Mouse (Mus musculus) heart, postnatal 0 days (tissue): ENCODE results near the gene Mgat4a. TPM values are rescaled to one million over a fixed set of nuclear protein-coding genes. Genes with fewer than 3 reads are reported as not detected.

Experiments
- ATAC-seq: fragments of 200-750 bp; cut with Nextera tagmentation; 2 replicates; pipeline ENCODE4 v1.8.0; 2017; ENCODE audit warnings: low read depth, moderate number of reproducible peaks, moderate library complexity; ENCODE audit not compliant: insufficient read depth
- DNase-seq: peaks from one replicate; pipeline ENCODE4 v3.0.0-alpha.2; 2016; ENCODE audit warnings: low spot score
- H3K27ac ChIP-seq: fragments of 300-500 bp; sonication (generic); 2 replicates; pipeline ENCODE4 v1.5.1; 2014; ENCODE audit warnings: low read depth, mild to moderate bottlenecking
- H3K27me3 ChIP-seq: fragments of 300-500 bp; sonication (generic); 2 replicates; pipeline ENCODE4 v1.6.1; 2014; ENCODE audit warnings: low read length, mixed read lengths; ENCODE audit not compliant: control insufficient read depth, insufficient read depth
- H3K36me3 ChIP-seq: fragments of 300-500 bp; sonication (generic); replicated peaks from 2 replicates; pipeline ENCODE4 v1.6.1; 2014; ENCODE audit warnings: low read length, mixed read lengths; ENCODE audit not compliant: control insufficient read depth, insufficient read depth
- H3K4me1 ChIP-seq: fragments of 300-500 bp; sonication (generic); 2 replicates; pipeline ENCODE4 v1.6.1; 2014; ENCODE audit warnings: antibody characterized with exemption; ENCODE audit not compliant: control insufficient read depth, insufficient read depth
- H3K4me2 ChIP-seq: fragments of 300-500 bp; sonication (generic); 2 replicates; pipeline ENCODE4 v1.6.1; 2014; ENCODE audit warnings: low read depth, mild to moderate bottlenecking, low read length, moderate library complexity
- H3K4me3 ChIP-seq: fragments of 300-500 bp; sonication (generic); 2 replicates; pipeline ENCODE4 v1.5.1; 2014; ENCODE audit warnings: low read depth, low read length
- H3K9ac ChIP-seq: fragments of 300-500 bp; sonication (generic); replicated peaks from 2 replicates; pipeline ENCODE4 v1.6.1; 2014; ENCODE audit warnings: low read depth, low read length, mixed read lengths
- H3K9me3 ChIP-seq: fragments of 300-500 bp; sonication (generic); replicated peaks from 2 replicates; pipeline ENCODE4 v1.6.1; 2016; ENCODE audit warnings: low read length; ENCODE audit not compliant: control insufficient read depth
- CTCF ChIP-seq: IDR thresholded peaks from 2 replicates; pipeline ENCODE4 v1.5.1; 2016; ENCODE audit warnings: antibody characterized with exemption, control low read depth, low read depth
- EP300 ChIP-seq: IDR thresholded peaks from 2 replicates; pipeline ENCODE4 v1.6.1; 2016; ENCODE audit warnings: antibody characterized with exemption, low read depth
- WGBS: fragments of 180-500 bp; shearing (Covaris S2); extraction: QIAGEN DNeasy Blood & Tissue Kit; methylation state at CpG from one replicate; pipeline ENCODE4 v1.1.7; 2014; 5-methylcytosine and 5-hydroxymethylcytosine counted together
- polyA plus RNA-seq: library from polyadenylated mRNA; unstranded; fragments of >200 nt; fragmentation: Nextera tagmentation; extraction: Ambion mirVana; gene quantifications from 2 replicates; pipeline ENCODE4 v1.2.1, GENCODE M21; 2015
- total RNA-seq: library from RNA; depleted of rRNA; stranded (reverse); fragments of >200 nt; gene quantifications from 2 replicates; pipeline ENCODE4 v1.2.3, GENCODE M21; 2014; ENCODE audit warnings: low replicate concordance

Gene Mgat4a
- total and polyA plus RNA-seq, 2 experiments from 2014 or later, result 4.4 to 7.3 TPM

DNA sequence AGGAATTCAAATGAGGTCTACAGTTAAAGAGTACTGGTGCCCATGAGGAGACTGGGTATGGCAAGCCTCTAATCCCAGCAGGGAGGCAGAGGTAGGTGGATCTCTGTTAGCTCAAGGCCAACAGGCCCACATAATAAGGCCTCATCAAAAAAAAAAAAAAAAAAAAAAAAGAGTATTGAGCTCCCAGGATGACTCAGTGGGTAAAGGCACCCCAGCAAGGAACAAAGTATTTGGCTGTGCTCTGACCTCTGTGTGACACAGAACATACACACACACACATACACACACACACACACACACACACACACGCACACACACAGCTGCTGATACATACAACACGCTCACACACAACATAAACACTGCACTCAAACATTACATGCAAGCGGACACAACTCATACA, 65.5 kb downstream of the Mgat4a start:
- Histone ChIP-seq H3K4me2 (no peak overlapping the region), H3K4me3 (no peak overlapping the region), H3K27ac (no peak overlapping the region), H3K27me3 (no peaks in the 10 kb centered on the region), H3K9ac (no peak overlapping the region), H3K4me1 (peaks cover 8% of the 10 kb centered on the region; the same call in 1 of the 2 replicates), H3K9me3 (no peaks in the 10 kb centered on the region), H3K36me3 (no peaks in the 10 kb centered on the region)
- TF ChIP-seq EP300 (no peak), CTCF (no peak)
- 96% methylated on average over 3 of the region's 3 CpGs for WGBS
- DNase-seq (no peak), ATAC-seq (no peak)

DNA sequence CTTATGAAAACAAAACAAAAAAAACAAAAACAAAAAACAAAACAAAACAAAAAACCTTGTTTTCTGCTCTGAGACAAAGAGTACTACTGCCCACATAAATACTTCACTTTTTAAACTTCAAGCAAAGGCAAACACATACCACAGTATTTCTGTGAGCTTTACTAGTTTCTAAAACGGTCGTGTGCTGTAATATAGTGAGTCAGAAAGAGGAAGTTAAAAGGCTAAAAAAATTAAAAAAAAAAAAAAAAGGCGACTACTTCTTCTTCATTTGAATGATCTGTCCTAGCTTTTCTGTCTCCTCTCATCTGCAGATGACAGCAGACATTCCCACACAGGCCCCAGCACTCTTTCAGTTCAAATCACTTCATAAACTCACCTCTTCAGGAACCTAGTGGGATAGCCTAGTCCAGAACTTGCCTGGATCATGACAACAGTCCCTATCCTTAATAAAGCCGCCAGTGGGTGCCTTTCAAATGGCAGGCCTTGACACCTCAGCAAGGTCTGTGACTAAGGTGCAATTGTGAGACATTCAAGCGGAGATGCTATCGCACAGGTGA, 66.1 kb downstream of the Mgat4a start:
- no peaks in the 10 kb centered on the region for H3K27me3 ChIP-seq
- no peak for ATAC-seq
- H3K9ac ChIP-seq, result peak overlapping the region; percentile 42; the same call in 1 of the 2 replicates
- peaks cover 8% of the 10 kb centered on the region; the same call in 1 of the 2 replicates for H3K4me1 ChIP-seq
- no peaks in the 10 kb centered on the region for H3K9me3 ChIP-seq
- DNase-seq, result no peak
- H3K27ac ChIP-seq, result no peak overlapping the region
- no peak overlapping the region for H3K4me2 ChIP-seq
- no peak for TF ChIP-seq CTCF
- H3K36me3 ChIP-seq, result no peaks in the 10 kb centered on the region
- WGBS, result 83% methylated on average over 6 of the region's 6 CpGs
- no peak overlapping the region for H3K4me3 ChIP-seq

DNA sequence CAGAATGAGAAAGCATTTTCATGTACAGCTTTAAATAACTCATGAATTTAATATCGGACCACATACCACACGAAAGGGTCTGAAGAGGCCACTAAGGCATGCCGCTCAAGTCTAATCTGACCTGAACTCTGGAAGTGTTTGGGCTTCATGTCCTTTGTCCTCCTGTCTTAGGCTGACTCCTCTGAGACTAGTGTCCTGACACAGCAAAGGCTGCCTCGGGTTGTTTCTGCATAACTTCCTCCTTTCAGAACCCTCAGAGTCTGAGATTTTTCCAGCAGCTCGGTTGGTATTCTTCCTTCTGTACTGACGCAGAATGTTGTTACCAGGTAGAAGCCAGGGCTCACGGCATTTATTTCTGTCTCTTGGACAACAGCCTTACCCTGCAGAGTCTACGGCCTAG, 66.8 kb downstream of the Mgat4a start:
- no peak for ATAC-seq
- TF ChIP-seq CTCF, result no peak
- TF ChIP-seq EP300, result no peak
- no peaks in the 10 kb centered on the region for H3K9me3 ChIP-seq
- H3K4me3 ChIP-seq, result no peak overlapping the region
- whole genome bisulfite sequencing, result 32% methylated on average over 8 of the region's 8 CpGs
- H3K4me2 ChIP-seq, result no peak overlapping the region
- H3K4me1 ChIP-seq, result peaks cover 8% of the 10 kb centered on the region; the same call in 1 of the 2 replicates
- H3K27ac ChIP-seq, result peak overlapping the region; percentile 27; the same call in 1 of the 2 replicates
- no peaks in the 10 kb centered on the region for H3K27me3 ChIP-seq
- H3K9ac ChIP-seq, result peak overlapping the region; percentile 42
- DNase-seq, result peak; percentile 11
- no peaks in the 10 kb centered on the region for H3K36me3 ChIP-seq

DNA sequence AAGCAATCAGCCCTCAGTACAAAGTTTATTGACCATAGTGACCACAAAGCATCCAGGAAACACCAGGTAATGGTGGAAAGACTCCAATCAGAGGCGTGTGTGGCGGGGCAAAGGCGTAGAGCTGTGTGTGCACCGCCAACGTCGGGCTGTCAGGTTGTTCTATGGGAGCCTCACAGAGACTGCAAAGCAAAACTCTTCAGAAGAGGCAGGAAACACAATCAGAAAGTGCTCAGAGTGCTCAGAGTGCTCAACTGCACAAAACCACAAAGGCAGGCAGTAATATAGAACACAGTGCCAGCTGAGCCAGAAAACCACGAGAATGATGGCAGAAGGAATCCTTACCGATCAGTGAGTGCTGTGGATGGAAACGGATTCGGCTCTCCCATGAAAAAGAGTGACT, 67.6 kb downstream of the Mgat4a start:
- Histone ChIP-seq H3K4me2 (no peak overlapping the region; the same call in 1 of the 2 replicates), H3K36me3 (no peaks in the 10 kb centered on the region), H3K4me1 (peaks cover under 1% of the 10 kb centered on the region; the same call in 1 of the 2 replicates), H3K4me3 (no peak overlapping the region), H3K9ac (no peak overlapping the region), H3K27ac (peak overlapping the region; percentile 11; the same call in 1 of the 2 replicates), H3K9me3 (no peaks in the 10 kb centered on the region), H3K27me3 (no peaks in the 10 kb centered on the region)
- WGBS, result 78% methylated on average over 10 of the region's 10 CpGs
- TF ChIP-seq EP300 (no peak), CTCF (no peak)
- DNase-seq (no peak), ATAC-seq (no peak)

DNA sequence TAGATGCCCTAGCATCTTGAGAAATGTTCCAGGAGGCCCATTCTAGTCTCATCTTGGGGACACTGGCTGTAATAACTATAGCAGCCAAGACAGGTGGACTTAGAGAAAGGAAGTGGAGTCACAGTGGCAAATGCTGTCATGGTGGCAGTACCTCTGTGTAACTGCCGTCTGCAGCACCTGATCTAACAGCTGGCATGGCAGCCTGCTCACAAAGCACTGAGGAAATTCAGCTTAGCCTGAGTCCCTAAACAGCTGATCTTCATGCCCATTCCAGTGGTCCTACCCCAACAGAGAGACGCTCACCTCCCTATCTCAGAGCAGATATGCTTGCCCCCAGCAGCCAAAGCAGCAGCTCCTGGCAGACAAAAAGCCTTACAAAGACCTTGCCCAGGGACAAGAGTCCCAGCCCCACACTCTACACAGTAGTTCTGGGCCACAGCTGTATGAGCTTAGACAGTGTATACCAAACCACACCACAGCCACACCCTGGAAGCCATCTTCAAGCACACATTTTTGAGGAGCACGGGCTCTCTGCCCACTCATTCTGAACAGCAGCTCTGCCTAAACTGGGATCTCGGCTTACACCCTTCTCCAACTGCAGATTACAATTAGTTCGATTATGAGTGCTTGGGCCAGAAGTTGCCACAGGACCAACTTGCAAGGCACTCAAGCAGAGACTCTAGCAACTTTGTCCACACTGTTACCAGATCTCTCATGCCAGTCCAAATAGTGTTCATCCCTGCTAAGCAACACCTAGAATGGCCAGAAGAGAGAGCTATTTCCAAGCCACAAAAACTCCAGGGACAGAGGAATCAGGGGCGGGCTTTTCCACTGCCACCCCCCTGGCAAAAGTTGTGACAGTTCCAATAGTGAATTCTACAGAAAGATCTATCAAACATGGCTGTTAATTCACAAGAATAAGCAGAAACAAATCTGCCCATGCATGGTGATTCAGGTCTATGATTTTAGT, 69.4 kb downstream of the Mgat4a start:
- TF ChIP-seq CTCF, result peak; percentile 49
- TF ChIP-seq EP300, result no peak
- Histone ChIP-seq H3K36me3 (no peaks in the 10 kb centered on the region), H3K27me3 (no peaks in the 10 kb centered on the region), H3K9ac (no peak overlapping the region), H3K4me1 (no peaks in the 10 kb centered on the region), H3K9me3 (no peaks in the 10 kb centered on the region), H3K27ac (peak overlapping the region; percentile 20; the same call in 1 of the 2 replicates), H3K4me3 (no peak overlapping the region), H3K4me2 (no peak overlapping the region)
- WGBS, result 69% methylated on average over 6 of the region's 6 CpGs
- ATAC-seq (no peak), DNase-seq (no peak)
